Mouse (Mus musculus) neural tube, embryonic 13.5 days (tissue): ENCODE measurements around the gene Obscn. TPM values are rescaled to one million over a fixed set of nuclear protein-coding genes. Genes with fewer than 3 reads are reported as not detected.

Source experiments
- microRNA-seq: library from miRNA; unstranded; fragments of <30 nt; microRNA quantifications from one replicate; pipeline ENCODE4, GENCODE M21; 2016
- polyA plus RNA-seq: library from polyadenylated mRNA; unstranded; fragments of >200 nt; fragmentation: Nextera tagmentation; extraction: Ambion mirVana; gene quantifications from 2 replicates; pipeline ENCODE4 v1.2.1, GENCODE M21; 2015

The Obscn gene
- polyA plus RNA-seq, 1 experiment from 2014 or later = 0.27 TPM

Small RNA genes within 50 kb of the gene (microRNA-seq; reads per million reads assigned to microRNA genes)
- not detected for gene Gm44313

Other genes with a start within 250 kb of the Obscn start
- gene Zfp39, start 232.2 kb downstream of the Obscn start, polyA plus RNA-seq = 6.3 and 7.8 TPM in 2 replicates
- not detected in 2 replicates for gene Btnl10, start 218.5 kb downstream of the Obscn start, polyA plus RNA-seq
- gene Rnf187, start 197.5 kb downstream of the Obscn start, polyA plus RNA-seq = 576 and 601 TPM in 2 replicates
- gene Hist3h2ba, start 187.5 kb downstream of the Obscn start, polyA plus RNA-seq = 278 and 296 TPM in 2 replicates
- 124 and 126 TPM in 2 replicates for gene Hist3h2a, start 181.7 kb downstream of the Obscn start, polyA plus RNA-seq
- 0.90 and 1.3 TPM in 2 replicates for gene Trim17, start 181.7 kb downstream of the Obscn start, polyA plus RNA-seq
- 19.7 and 20.2 TPM in 2 replicates for gene Trim11, start 158.3 kb downstream of the Obscn start, polyA plus RNA-seq
- 6.0 and 6.3 TPM in 2 replicates for gene Iba57, start 27.3 kb upstream of the Obscn start, polyA plus RNA-seq
- 0.17 TPM in 1 of 2 replicates, not detected in the other for gene Gjc2, start 46.8 kb upstream of the Obscn start, polyA plus RNA-seq
- 179 and 191 TPM in 2 replicates for gene Guk1, start 55.8 kb upstream of the Obscn start, polyA plus RNA-seq
- 89.9 and 95.6 TPM in 2 replicates for gene Mrpl55, start 66.1 kb upstream of the Obscn start, polyA plus RNA-seq
- 26.3 and 28.8 TPM in 2 replicates for gene 2310033P09Rik, start 71.9 kb upstream of the Obscn start, polyA plus RNA-seq
- gene Arf1, start 91.9 kb upstream of the Obscn start, polyA plus RNA-seq = 642 and 663 TPM in 2 replicates
- gene Wnt3a, start 154.3 kb upstream of the Obscn start, polyA plus RNA-seq = 1.2 and 1.7 TPM in 2 replicates
- gene Wnt9a, start 170.5 kb upstream of the Obscn start, polyA plus RNA-seq = 3.6 and 3.8 TPM in 2 replicates
- gene Prss38, start 239.3 kb upstream of the Obscn start, polyA plus RNA-seq = not detected in 2 replicates